Mouse (Mus musculus): ENCODE results near the gene Tal1.

Gene Tal1

DNA sequence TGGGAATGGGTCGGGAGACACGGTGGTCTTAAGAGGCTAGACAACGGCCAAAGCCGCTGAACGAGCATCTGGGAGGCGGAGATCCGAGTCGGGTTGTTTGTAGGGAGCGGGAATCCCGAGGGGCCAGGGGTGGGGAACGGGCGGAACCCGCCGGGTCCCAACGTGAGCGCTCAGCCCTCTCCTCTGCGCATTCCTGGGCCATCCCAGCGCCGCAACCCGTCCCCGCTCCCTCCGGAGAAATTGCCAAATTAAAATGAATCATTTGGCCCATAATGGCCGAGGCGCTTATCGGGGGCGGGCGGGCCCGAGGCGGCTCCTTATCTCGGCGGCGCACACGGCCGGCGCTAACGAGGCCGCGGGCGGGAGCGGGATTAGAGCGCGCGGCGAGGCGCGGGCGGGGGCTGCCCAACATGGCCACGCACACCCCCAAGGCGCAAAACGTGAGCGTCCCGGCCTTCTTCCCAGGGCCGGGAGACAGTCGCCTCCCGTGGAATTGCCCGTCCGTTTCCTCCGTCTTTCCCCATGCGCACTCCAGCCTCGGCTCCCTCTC is at the start of gene Tal1:
Gene Tal1 (plus strand): TSS at position 56 of the 550 bp plus-strand sequence.
- DNase-seq: peak; percentile 54

- DNase-seq: no peak
Measured at GRCm38 (mm10) chr4:115014276-115014675, 42.0 kb upstream of the Tal1 start.

GRCm38 (mm10) chr4:115019997-115020396 is 36.2 kb upstream of the Tal1 start:
- DNase-seq: no peak

- no peak for DNase-seq
Measured at GRCm38 (mm10) chr4:115035043-115035442, 21.2 kb upstream of the Tal1 start.

DNA sequence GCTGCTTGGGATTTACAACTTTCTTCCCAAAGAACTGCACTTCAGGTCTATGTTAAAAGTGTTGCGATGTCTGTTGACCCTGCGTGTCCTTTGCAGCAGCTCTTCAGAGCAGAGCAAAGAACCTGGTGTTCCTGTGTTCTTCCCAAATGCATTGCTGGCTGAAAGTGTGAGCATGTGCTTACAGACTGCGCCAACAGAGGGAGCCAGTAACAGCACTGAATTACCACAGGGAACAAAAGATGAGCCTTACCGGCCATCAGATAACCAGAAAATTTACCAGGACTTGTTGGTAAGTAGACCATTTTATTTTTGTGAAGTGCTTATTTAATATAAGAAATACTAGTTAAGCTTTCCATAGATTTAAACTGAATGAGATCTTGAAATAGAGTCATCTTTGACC is 18.0 kb upstream of the Tal1 start:
- DNase-seq: peak; percentile 73

- DNase-seq: no peak
Measured at GRCm38 (mm10) chr4:115045621-115046020, 10.6 kb upstream of the Tal1 start.

DNA sequence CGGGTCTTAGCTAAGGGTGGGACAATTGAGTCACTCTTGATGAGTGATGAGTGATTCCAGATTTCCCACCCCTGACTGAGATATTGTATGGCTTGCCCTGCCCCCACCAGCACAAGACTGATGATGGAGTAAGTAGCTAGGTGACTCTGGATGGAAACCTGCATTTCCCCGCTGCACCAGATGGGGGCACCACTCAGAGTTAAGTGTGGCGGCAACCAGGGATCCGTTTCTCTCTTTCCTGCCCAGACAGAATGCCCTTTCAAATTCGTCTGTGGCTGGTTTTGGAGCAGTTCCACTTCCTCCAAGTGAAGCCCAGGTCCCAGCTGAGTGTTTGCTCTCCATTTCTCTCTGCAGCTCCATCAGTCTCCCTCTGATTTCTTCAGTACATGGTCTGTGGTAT is 8.5 kb upstream of the Tal1 start:
- peak; percentile 82 for DNase-seq

DNA sequence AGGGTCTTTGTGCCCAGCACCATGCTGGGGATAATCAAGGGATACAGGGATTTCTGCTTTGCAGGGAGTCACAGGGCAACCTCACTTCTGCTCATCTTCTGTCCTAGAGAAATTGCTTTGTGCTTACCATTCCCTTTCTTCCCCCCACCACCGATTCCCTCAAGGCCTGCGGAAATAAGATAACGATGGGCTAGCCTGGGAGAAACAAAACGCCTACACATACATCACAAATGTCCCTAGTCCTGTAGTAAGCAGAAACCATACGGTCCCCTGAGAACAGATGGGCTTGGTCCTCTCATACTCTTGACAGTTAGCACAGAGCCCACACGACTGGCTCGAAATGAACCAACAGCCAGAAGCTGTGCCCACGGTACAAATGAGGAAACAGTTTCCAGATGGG is 8.0 kb upstream of the Tal1 start:
- no peak for DNase-seq

GRCm38 (mm10) chr4:115051245-115051644 is 5.0 kb upstream of the Tal1 start:
- DNase-seq: no peak

DNA sequence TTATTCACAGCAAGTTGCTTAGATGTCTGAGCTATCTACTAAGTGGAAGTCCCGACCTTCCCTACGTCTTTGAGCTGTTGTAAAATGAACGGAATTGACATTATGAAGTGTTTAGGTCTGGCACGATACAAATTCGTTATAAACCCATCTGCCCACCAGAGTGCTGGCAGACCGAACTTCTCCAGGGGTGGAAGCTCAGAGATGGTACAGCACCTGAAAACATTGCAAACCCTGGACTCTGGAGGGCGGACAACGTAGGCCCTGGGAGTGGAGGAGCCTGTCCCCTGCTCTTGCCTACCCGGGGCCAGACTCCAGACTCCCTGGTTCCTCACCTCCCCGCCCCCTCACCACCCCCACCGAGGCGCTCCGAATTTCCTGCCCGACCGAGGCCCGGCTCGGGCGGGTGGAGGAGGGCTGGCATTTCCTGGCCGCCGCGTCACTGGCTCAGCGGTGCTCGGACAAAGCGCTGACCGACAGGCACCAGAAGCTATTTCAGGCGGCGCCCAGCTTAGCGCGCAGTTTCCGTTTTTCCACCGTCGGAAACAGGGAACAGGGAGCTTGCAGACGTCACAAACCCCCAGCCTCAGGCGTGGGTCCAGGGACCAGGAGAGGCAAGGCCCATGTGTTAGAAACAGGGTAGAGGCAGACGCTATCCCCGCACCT is 3.8 kb upstream of the Tal1 start:
- peak; percentile 73 for DNase-seq

DNA sequence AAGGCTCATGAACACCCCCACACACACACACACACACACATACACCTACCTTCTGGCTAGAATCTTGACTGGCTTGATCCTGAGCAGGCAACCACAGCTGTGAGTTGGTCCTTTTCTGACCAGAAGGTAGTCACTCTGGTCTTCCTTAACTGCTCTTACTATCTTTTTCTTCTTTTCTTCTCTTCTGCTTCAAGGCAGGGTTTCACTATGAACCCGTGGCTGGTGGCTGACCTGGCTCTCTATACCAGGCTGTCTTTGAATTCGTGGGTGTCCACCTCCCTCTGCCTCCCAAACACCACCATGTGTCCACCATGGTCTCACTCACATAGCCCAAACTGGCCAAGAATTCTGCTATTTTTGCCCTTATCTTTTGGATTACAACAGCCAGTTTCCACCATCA is 1.2 kb upstream of the Tal1 start:
- no peak for DNase-seq

- DNase-seq: no peak
Measured at GRCm38 (mm10) chr4:115055691-115056090, 535 bp upstream of the Tal1 start.

GRCm38 (mm10) chr4:115056921-115057673 is 871 bp downstream of the Tal1 start:
- DNase-seq: peak; percentile 76

DNA sequence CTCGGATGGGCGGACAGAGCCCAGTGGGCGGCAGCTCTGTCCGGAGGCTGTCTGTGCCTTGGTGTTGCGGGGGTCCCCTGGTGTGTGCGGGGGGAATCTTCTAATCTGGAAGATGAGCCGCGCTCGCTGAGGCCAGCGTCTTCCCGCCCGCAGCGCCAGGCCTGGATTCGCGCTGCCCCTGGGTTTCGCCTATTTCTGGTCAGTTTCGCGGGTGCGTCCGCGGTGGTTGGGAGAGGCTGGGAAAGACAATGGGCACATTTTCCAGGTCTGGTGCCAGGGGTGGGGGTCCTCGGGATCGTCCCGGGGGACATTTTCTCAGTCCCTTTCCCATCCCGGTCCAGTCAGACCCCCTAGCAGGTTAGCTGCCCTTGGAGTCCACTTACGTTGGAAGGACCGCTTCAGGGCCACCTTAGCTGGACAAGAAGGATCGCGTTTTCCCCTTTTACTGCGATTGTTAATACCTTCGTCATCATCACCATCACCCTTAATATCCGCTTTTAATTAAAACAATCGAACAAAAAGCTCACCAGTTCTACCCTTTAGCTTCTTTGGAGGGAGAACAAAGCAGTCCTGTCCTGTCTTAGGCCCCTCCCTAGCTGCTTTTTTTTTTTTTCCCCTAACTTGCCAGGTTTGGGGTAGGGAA is 1.6 kb downstream of the Tal1 start:
- DNase-seq: peak; percentile 33

GRCm38 (mm10) chr4:115058317-115058761 is 2.1 kb downstream of the Tal1 start:
- DNase-seq: peak; percentile 42

DNA sequence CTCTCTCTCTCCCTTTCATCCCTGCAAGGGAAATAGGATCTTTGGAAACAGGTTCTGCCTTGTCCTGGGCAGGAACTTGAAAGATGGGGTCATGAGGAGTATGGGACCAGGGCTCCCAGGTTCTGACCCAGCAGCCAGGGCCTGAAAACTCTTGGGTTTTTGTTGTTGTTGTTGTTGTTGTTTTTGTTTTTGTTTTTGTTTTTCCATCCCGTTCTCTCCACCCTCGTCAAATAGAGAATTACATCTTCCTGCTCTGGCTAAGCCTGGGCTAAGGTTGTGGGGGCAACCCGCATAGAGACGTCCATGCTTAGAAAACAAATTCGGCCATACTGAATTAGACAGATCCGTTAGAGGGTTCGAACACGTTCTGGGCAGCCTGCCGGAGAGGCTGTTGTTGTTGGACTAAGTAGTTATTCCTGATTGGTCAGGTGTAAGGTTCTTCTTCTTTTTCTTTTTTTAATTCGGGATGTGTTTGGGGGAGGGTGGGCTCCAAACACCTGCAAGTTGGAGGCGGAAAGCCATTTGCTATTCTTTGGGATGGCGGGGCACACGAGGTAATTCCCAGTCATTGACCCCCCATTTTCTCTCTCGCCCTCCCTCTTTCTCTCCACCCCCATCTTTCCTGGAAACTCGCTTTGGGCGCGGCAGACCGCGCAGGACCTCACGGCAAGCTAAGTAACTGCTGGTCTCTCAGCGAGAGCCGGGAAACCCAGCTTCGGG is 2.8 kb downstream of the Tal1 start:
- no peak for DNase-seq

GRCm38 (mm10) chr4:115059871-115060270 is 3.6 kb downstream of the Tal1 start:
- peak; percentile 40 for DNase-seq

- no peak for DNase-seq
Measured at GRCm38 (mm10) chr4:115060753-115061152, 4.5 kb downstream of the Tal1 start.

GRCm38 (mm10) chr4:115062540-115062874 is 6.3 kb downstream of the Tal1 start:
- no peak for DNase-seq

- no peak for DNase-seq
Measured at GRCm38 (mm10) chr4:115062875-115063517, 6.8 kb downstream of the Tal1 start.

GRCm38 (mm10) chr4:115063518-115064239 is 7.5 kb downstream of the Tal1 start:
- DNase-seq: no peak

DNA sequence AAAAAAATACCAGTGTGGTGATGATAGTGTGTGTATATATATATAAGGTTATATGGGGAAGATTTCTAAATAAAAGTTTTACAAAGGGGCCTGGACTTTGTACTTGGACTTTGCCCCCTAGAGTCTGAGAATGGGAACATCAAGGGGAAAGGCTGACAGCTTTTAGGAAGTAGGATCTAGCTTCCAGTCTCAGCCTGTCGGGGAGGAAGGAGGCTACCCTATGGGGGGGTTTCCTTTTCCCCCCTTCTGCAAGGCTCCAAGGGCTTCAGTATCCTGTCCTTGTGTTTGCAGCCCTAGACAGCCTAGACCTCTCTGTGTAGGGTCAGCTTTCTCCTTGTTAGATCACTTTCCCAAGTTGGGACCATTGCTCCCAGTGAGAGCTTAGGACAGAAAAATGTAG is 15.4 kb downstream of the Tal1 start:
- DNase-seq: no peak

Data from kidney, adult 18-20 months (tissue).